Mouse (Mus musculus) adrenal gland, postnatal 14 days (tissue): ENCODE results near the gene Klhl40. TPM values are rescaled to one million over a fixed set of nuclear protein-coding genes. Genes with fewer than 3 reads are reported as not detected.

Experiments
- DNase-seq: peaks from one replicate; pipeline ENCODE4 v3.0.0; 2021; ENCODE audit warnings: mixed read lengths
- total RNA-seq: library from RNA; stranded (reverse); gene quantifications from 2 replicates; pipeline ENCODE4 v1.2.3, GENCODE M21; 2021

Klhl40 gene
- total RNA-seq, 1 experiment from 2014 or later = not detected

DNA sequence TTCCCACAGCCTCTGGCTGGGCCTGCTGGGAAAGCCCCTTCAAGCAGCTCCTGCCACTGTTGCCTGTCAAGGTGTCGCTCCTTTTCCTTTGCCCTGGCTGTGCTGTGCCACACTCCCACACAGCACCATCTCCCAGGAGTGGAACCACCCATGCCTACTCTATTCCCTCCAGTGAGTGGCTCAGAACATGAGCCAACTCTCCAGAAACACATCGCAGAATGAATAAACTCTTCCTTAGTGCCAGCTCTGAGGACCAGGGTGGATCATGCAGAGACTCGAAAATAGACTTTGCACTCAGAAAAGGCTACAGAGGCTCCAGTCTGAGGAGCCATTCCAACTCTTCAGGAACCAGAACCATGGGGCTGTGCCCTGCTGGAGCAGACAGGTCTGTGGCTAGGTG, 48.9 kb downstream of the Klhl40 start:
- DNase-seq = no peak

DNA sequence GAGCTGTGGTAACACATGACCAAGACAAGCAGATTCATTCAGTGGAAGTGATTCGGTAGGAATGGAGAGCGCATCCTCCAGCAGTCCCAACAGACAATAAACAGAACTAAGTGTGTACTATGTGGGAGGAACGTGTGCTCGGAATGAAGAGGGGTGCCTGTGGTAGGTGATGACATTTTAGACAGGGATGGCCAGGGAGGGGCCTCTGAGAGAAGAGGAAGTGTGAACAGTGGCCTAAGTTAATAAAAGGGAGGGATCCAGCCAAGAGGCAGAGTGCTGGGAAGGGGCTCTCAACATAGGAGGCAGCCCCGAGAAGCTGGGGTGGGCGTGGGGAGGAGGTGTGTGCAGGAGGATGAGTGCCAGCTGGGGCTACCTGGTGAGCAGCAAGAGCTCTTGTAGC, 50.9 kb downstream of the Klhl40 start:
- DNase-seq = no peak

DNA sequence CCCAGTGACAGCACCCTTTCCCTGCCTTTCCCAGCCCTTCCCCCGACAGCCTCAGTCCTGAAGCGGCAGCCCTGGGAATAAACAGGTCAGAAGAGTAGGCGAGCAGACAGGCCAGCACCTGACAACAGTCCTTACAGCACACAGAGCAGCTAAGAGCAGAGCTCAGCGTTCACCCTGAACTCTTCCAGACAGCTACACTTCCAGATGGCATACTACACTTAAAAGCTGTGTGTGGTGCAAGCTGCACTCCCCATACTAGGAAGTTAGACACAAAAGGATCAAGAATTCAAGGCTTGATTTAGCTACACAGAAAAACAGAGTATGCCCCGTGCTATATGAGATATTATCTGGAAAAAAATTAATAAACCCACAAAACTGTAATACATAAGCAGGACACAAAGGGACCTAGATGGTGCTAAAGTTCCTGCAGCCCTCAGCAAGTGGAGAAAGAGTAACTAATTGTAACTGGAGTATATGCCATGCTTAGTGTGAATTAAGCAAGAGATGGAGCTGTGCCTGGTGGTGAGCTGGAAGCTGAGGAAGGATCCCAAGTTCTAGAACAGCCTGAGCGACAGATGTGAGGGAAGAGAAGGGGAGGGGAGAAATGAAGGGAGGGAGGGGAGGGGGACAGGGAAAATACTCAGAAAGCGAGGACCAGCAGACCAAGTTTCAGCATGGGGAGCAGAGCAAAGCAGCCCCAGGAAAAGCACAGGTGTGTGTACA, 52.0 kb downstream of the Klhl40 start:
- DNase-seq = no peak

DNA sequence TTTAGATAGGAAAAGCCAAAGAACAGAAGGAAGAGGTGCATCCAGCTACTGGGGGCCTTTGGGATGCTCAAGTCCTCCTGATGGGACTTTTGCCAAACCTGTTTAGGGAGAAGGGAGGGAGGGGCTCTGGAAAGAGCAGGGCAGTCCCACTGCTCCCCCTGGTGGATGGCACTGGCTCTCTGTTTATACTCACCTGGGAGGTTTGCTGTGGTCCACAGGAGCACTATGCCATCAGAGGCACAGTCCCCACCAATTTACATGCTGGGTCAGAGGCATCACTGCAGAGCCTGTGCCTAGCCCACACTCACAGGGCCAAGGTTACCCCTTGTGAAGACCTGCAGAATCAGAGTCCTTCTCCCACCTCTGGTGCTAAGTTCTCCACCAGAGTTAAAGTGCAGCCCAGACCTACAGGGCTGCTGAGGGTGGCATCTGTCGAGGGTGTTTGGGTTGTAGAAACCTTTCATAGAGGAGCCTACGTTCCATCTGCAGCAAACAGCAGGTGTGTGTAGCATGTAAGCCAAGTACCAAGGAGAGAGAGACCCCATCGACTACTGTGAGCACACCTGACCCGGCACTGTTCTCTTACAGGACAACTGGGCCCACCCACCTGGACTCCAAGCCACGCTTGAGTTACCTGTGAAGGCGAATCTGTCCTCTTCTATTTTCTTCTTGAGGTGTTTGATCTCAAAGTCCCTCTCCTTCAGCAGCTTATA, 53.0 kb downstream of the Klhl40 start:
- peak; percentile 65 for DNase-seq

DNA sequence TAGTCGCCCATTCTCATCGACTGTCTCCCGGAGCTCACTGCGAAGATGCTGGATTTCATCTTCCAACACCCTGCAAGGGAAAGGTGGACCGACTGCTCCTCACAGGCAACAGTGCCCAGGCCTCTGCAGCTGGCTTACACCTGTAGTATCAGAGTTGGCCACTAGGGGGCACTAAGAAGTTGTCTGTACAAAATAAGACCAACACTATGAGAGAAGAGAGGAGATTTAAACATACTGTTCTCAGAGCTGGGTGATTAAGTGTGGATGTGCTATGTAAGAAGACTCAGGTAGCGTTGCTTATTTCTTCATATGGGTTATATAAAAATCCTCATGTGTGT, 53.5 kb downstream of the Klhl40 start:
- peak; percentile 90 for DNase-seq

Other genes with a start within 250 kb of the Klhl40 start
- not detected in 2 replicates for gene Lyzl4, start 135.5 kb upstream of the Klhl40 start, total RNA-seq
- gene Vipr1, start 134.9 kb upstream of the Klhl40 start, total RNA-seq = 2.7 and 3.7 TPM in 2 replicates
- 4.2 and 6.5 TPM in 2 replicates for gene Sec22c, start 72.1 kb upstream of the Klhl40 start, total RNA-seq
- 48.4 and 54.4 TPM in 2 replicates for gene Ss18l2, start 67.3 kb upstream of the Klhl40 start, total RNA-seq
- 78.1 and 84.8 TPM in 2 replicates for gene Nktr, start 58.4 kb upstream of the Klhl40 start, total RNA-seq
- gene Zfp651, start 18.3 kb upstream of the Klhl40 start, total RNA-seq = 30.1 and 36.8 TPM in 2 replicates
- not detected in 2 replicates for gene Hhatl, start 14.9 kb downstream of the Klhl40 start, total RNA-seq
- gene Ccdc13, start 61.9 kb downstream of the Klhl40 start, total RNA-seq = 0.86 and 1.1 TPM in 2 replicates
- gene Higd1a, start 80.8 kb downstream of the Klhl40 start, total RNA-seq = 112 and 114 TPM in 2 replicates
- gene Ackr2, start 120.7 kb downstream of the Klhl40 start, total RNA-seq = 1.4 and 2.1 TPM in 2 replicates
- gene Cyp8b1, start 138.7 kb downstream of the Klhl40 start, total RNA-seq = 1.6 and 10.7 TPM in 2 replicates
- gene Fam198a, start 173.4 kb downstream of the Klhl40 start, total RNA-seq = 2.1 and 2.5 TPM in 2 replicates
- 12.6 and 15.7 TPM in 2 replicates for gene Pomgnt2, start 219.5 kb downstream of the Klhl40 start, total RNA-seq